Mouse (Mus musculus): Measurements from ENCODE around the gene Tuft1. TPM values are rescaled to one million over a fixed set of nuclear protein-coding genes. Genes with fewer than 3 reads are reported as not detected.
A peak's percentile ranks its signal among the peaks of the same experiment; 100 is the strongest.
"Not testable (repeated sequence)": the region's sequence is repeated elsewhere in the genome, so short reads cannot be mapped to it uniquely, and the experiment has no call there.

The Tuft1 gene
- polyA plus RNA-seq (2012; rRNA removed), result 1.9 TPM in 2 replicates

DNA sequence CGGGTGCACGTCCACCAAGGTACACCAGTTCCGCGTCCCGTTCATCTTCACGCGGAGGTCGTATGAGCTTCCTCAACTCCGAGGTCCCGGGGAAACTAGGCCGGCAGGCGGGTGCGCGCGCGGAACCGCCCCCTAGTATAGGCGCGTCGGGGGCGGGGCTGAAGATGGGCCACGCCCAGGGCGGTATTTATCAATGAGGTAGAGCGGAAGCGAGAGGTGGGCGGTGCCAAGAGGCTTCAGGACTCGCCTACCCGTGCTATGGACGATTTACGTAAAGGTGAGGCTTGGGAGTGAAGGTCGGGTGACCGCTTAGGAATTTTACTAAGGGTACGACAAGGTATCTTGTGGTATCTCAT is at the start of gene Tuft1:
Gene Tuft1 (minus strand): TSS at position 133 of the 356 bp plus-strand sequence.
- H3K4me3 ChIP-seq (ENCODE audit: insufficient read depth, low read length), result 0 out of 2 replicates have a peak within 1 kb of the TSS, but pooled peaks have one; percentile 16
- not testable (repeated sequence) for H3K27ac ChIP-seq (ENCODE audit: insufficient read depth, low read length); H3K4me1 ChIP-seq (ENCODE audit: control insufficient read depth, insufficient read depth, low read length)

DNA sequence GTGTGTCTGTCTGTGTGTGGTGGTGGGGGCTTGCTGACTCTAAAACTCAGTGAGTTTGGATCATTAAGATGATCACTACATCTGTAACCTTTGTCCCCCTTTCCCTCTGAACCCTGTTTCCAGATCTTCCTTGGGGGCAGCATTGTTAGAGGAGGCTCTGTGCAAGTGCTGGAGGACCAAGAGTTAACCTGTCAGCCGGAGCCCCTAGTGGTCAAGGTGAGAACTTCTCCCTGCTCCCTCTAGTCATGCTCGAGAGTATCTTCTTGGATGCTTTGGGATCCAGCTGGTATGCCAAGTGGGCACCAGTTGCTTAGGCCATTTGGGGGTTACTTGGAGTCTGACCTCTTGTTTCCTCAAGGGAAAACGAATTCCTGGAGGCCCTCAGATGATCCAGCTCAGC is 44.7 kb upstream of the Tuft1 start:
- not testable (repeated sequence) for H3K4me3 ChIP-seq (ENCODE audit: insufficient read depth, low read length); H3K4me1 ChIP-seq (ENCODE audit: control insufficient read depth, insufficient read depth, low read length); H3K27ac ChIP-seq (ENCODE audit: insufficient read depth, low read length)

DNA sequence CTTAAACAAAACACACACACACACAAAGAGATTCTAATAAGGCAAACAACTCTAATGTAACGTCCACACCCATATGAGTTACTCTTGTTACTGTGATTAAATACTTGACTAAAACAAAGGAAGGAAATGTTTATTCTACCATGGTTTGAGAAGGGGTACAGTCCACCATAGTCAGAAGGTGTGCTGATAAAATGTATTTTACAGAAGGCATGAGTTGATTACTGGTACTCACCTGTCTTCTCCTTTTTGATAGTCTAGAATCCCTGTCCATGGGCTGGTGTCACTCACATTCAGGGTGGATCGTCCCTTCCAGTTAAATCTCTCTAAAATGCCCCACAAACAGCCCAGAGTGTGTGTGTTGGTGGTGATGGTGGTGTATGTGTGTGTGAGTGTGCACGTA is 44.2 kb upstream of the Tuft1 start:
- Histone ChIP-seq H3K4me3 (ENCODE audit: insufficient read depth, low read length) (no peak overlapping the region), H3K4me1 (ENCODE audit: control insufficient read depth, insufficient read depth, low read length) (no peaks in the 10 kb centered on the region)
- TF ChIP-seq CTCF (IDR thresholded peaks at IDR 0.05; ENCODE audit: extremely low read depth, insufficient read depth, low read length) (no peak), POLR2A (IDR thresholded peaks at IDR 0.05; ENCODE audit: extremely low read depth, insufficient read depth, low read length) (no peak)

DNA sequence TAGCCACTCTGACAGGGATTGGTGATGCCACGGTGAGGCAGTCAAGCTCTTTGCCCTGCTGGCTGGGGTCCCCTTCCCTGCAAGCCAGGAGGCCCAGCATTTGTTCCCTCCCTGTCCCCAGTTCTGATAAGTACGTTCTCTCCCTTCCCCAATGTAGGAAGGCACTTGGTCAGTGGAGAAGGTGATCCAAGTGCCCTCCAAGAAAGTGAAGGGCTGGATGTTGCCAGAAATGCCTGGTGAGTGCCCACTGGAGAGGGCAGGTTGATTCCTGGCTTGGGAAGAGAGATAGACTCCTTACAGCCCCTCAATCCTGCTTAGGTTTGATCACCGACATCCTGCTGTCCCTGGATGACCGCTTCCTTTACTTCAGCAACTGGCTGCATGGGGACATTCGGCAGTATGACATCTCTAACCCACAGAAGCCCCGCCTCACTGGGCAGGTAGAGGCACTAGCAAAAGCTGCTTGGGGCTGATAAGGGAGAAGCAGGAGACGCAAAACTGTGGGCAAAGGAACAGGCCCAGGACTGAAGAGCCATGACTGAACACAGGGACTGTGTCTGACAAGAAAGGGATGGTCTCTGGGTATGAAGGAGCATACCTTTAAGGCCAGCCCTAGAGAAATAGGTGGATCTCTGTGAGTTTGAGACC is 43.6 kb upstream of the Tuft1 start:
- H3K4me3 ChIP-seq (ENCODE audit: insufficient read depth, low read length); H3K27ac ChIP-seq (ENCODE audit: insufficient read depth, low read length); H3K4me1 ChIP-seq (ENCODE audit: control insufficient read depth, insufficient read depth, low read length): not testable (repeated sequence)

More for the DNA sequence above, 44.2 kb upstream of the Tuft1 start:
- H3K27ac ChIP-seq (ENCODE audit: insufficient read depth, low read length), result no peak overlapping the region

GRCm38 (mm10) chr3:94696257-94696656 is 37.6 kb upstream of the Tuft1 start:
- not testable (repeated sequence) for H3K4me1 ChIP-seq (ENCODE audit: control insufficient read depth, insufficient read depth, low read length); H3K27ac ChIP-seq (ENCODE audit: insufficient read depth, low read length); H3K4me3 ChIP-seq (ENCODE audit: insufficient read depth, low read length)

DNA sequence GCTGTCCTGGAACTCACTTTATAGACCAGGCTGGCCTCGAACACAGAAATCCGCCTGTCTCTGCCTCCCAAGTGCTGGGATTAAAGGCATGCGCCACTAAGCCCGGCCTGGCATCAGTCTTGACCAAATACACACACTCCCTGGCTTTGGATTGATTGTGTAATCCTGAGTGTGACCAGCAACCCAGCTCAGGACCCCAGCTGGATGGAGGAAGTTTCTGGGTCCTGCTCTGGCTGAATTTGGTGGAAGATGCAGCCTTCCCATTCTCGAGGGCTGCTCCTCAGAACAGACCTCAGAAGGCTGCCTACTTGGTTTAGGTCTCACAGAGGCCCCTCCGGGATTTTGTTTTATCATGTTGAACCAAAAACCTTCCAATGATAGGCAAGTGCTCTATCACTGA is 36.9 kb upstream of the Tuft1 start:
- H3K27ac ChIP-seq (ENCODE audit: insufficient read depth, low read length); H3K4me3 ChIP-seq (ENCODE audit: insufficient read depth, low read length); H3K4me1 ChIP-seq (ENCODE audit: control insufficient read depth, insufficient read depth, low read length): not testable (repeated sequence)

DNA sequence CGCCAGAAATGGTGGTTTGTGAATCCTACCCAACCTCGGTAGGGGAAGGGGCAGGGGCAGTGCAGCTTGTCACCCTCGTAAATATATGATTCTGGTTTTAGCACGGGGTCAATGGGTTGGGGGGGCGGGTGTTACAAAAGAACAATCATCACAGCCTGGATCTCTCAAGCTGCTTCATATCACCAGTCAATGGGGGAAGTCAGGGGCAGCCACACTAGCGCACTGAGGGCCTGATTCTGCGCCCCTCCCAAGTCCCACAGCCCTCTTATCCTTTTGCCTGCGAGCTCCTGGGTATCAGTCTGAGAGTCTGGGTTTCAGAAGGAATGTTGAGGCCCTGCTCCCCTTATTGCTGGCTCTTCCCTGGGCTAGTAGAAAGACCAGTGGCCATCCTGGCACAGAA is 35.2 kb upstream of the Tuft1 start:
- not testable (repeated sequence) for H3K4me3 ChIP-seq (ENCODE audit: insufficient read depth, low read length); H3K27ac ChIP-seq (ENCODE audit: insufficient read depth, low read length); H3K4me1 ChIP-seq (ENCODE audit: control insufficient read depth, insufficient read depth, low read length)

DNA sequence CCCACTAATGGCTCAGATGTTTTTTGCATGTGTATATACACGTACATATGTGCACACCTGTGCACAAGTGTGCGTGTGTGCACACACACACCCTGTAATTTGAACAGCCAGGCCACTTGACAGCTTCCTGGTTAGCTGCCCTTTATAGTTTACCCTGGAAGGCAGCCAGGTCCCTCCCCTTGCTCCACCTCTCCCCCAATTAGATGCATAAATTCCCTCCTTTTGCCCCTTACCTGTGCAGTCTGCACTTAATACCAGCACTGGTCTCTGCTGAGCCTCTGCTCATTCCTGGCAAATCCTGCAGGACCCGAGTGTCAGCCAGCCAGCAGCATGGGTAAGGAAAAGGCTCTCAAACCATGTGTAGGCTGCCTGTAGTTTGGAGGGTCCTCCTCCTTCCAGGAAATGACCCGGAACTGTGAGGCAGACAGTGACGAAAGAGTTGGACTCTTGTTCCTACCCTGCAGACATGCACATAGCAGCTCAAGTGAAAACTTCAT is 34.7 kb upstream of the Tuft1 start, which contains the start of gene Selenbp2:
Gene Selenbp2 (plus strand): TSS at position 228 of the 497 bp plus-strand sequence.
- no peaks in the 10 kb centered on the region for H3K4me1 ChIP-seq (ENCODE audit: control insufficient read depth, insufficient read depth, low read length)
- TF ChIP-seq POLR2A (IDR thresholded peaks at IDR 0.05; ENCODE audit: extremely low read depth, insufficient read depth, low read length) (no peak), CTCF (IDR thresholded peaks at IDR 0.05; ENCODE audit: extremely low read depth, insufficient read depth, low read length) (no peak)
- no peak within 1 kb of the TSS for H3K27ac ChIP-seq (ENCODE audit: insufficient read depth, low read length)
- no peak within 1 kb of the TSS for H3K4me3 ChIP-seq (ENCODE audit: insufficient read depth, low read length)

DNA sequence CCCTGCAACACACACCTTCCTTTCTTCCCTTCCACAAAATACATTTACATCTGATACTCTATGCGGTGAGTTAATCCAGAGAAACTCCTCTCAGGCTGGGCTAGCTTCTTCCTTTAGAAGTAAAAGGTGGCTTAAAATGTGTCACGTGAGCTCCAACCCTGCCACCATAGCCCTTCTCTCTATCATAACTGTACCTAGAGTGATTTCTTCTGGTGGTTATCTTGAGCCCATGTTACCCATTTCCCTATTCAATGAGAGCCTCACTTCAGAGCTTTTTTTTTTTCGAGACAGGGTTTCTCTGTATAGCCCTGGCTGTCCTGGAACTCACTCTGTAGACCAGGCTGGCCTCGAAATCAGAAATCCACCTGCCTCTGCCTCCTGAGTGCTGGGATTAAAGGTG is 33.0 kb upstream of the Tuft1 start:
- not testable (repeated sequence) for H3K4me3 ChIP-seq (ENCODE audit: insufficient read depth, low read length); H3K4me1 ChIP-seq (ENCODE audit: control insufficient read depth, insufficient read depth, low read length); H3K27ac ChIP-seq (ENCODE audit: insufficient read depth, low read length)

- Histone ChIP-seq H3K4me1 (ENCODE audit: control insufficient read depth, insufficient read depth, low read length) (no peaks in the 10 kb centered on the region), H3K27ac (ENCODE audit: insufficient read depth, low read length) (no peak overlapping the region), H3K4me3 (ENCODE audit: insufficient read depth, low read length) (no peak overlapping the region)
- TF ChIP-seq POLR2A (IDR thresholded peaks at IDR 0.05; ENCODE audit: extremely low read depth, insufficient read depth, low read length) (no peak), CTCF (IDR thresholded peaks at IDR 0.05; ENCODE audit: extremely low read depth, insufficient read depth, low read length) (no peak)
Observed at GRCm38 (mm10) chr3:94690616-94691247, 32.1 kb upstream of the Tuft1 start.

GRCm38 (mm10) chr3:94690162-94690561 is 31.5 kb upstream of the Tuft1 start:
- not testable (repeated sequence) for H3K4me1 ChIP-seq (ENCODE audit: control insufficient read depth, insufficient read depth, low read length); H3K27ac ChIP-seq (ENCODE audit: insufficient read depth, low read length); H3K4me3 ChIP-seq (ENCODE audit: insufficient read depth, low read length)

DNA sequence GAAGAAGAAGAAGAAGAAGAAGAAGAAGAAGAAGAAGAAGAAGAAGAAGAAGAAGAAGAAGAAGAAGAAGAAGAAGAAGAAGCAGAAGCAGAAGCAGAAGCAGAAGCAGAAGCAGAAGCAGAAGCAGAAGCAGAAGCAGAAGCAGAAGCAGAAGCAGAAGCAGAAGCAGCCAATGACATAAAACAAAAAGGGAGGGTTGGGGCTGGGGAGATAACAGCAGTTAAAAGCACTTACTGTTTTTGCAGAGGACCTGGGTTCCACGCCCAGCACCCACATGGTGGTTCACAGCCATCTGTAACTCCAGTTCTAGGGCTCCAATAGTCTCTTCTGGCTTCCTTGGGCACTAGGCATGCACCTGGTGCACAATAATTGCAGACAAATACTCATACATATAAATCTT is 30.5 kb upstream of the Tuft1 start:
- H3K27ac ChIP-seq (ENCODE audit: insufficient read depth, low read length); H3K4me3 ChIP-seq (ENCODE audit: insufficient read depth, low read length); H3K4me1 ChIP-seq (ENCODE audit: control insufficient read depth, insufficient read depth, low read length): not testable (repeated sequence)

GRCm38 (mm10) chr3:94688698-94689097 is 30.0 kb upstream of the Tuft1 start:
- H3K27ac ChIP-seq (ENCODE audit: insufficient read depth, low read length); H3K4me1 ChIP-seq (ENCODE audit: control insufficient read depth, insufficient read depth, low read length); H3K4me3 ChIP-seq (ENCODE audit: insufficient read depth, low read length): not testable (repeated sequence)

GRCm38 (mm10) chr3:94685989-94686772 is 27.5 kb upstream of the Tuft1 start:
- not testable (repeated sequence) for H3K4me1 ChIP-seq (ENCODE audit: control insufficient read depth, insufficient read depth, low read length); H3K4me3 ChIP-seq (ENCODE audit: insufficient read depth, low read length); H3K27ac ChIP-seq (ENCODE audit: insufficient read depth, low read length)

Data from cortical plate, adult 2 months (tissue).